Mouse (Mus musculus): ENCODE results near the gene Gm10295.

Gm10295 gene

DNA sequence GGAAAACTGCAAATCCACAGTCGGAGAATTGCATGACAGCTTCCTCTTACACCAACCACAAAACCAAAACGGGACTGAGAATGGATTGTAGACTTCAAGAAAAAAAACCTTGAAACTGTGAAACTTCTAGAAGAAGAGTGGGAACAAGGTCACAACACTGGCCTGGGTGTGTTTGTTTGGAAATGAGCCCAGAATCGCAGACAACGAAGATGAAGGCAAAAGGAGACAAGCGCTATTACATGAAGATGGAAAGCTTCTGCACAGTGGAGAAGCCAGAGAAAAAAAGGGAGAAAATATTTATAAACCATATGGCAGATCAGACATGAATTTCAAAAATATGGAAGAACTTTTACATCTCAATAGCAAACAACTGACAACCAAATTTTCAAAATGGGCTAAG lies 4.3 kb upstream of the Gm10295 start:
- no peak for DNase-seq (ENCODE audit: low spot score in 2 of 2)

DNA sequence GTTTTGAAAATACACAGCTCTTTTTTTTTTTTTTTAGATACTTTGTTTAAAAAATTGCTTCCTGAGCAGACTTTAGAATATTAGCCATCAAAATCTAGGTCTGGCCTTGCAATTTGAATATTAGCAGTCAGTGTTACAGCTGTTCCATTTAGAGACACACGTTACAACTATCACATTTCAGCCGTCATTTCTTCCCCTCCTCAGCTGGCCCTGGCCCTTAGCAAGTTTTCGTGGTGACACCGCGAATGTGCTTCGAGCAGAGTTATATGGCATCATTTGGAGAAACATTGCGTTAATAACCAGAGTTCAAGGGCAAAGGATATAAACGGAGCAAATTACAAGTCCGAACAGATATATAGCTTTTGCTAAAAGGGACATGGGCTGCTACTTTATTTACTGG lies 2.4 kb downstream of the Gm10295 start:
- DNase-seq (ENCODE audit: low spot score in 2 of 2): no peak

DNA sequence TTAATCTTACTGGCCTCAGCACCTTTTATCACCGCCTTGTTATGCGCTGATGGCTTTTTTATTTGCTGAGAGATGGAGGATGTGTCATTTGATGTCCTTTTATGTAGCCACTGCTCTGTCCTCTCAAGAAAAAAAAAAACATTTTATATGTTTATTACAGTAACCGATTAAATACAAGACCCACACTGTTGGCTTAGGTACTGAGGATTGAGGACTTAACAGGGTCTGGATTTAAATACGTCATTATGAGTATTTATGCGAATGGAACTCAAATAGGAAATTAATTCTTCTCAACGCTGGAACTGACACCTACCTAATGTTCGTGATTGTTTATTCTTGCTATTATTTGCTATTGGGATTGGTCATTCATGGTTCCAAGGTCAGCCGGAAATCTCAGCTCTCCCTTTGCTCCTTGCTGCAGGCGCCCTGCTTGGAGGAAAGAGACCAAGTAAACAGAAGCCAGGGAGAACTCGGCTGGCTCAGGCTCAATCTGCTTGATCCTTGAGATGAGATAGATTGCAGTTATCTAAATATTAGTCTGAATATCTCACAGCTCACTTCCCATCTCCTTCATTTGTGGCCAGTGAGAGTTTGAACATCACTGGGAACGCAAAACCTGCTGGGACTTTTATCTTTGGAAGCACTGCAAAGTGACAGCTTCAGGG lies 26.2 kb downstream of the Gm10295 start:
- DNase-seq (ENCODE audit: low spot score in 2 of 2): no peak

GRCm38 (mm10) chr7:71313148-71313765 lies 38.0 kb downstream of the Gm10295 start:
- DNase-seq (ENCODE audit: low spot score in 2 of 2): no peak

GRCm38 (mm10) chr7:71312375-71312774 lies 38.9 kb downstream of the Gm10295 start:
- no peak for DNase-seq (ENCODE audit: low spot score in 2 of 2)

DNA sequence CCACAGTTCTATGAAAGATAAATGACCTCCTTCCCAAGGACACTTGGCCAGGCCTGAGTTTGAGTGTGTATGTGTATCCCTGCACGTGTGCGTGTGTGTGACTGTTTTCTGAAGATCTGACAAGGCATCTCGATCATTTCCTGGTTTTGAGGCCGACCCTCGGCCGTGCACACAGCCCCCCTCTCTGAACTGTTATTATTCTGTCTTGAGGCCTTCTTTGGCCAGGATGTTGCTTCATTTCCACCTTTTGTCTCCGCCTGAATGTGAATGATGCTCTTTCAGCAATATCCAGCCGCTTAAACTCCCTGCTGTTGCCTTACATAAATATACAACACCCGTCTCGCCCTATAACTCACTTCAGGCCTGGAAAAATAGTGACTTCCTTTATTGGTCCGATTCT lies 39.9 kb downstream of the Gm10295 start:
- no peak for DNase-seq (ENCODE audit: low spot score in 2 of 2)

- no peak for DNase-seq (ENCODE audit: low spot score in 2 of 2)
These were observed 43.2 kb downstream of the Gm10295 start for GRCm38 (mm10) chr7:71308051-71308450.

DNA sequence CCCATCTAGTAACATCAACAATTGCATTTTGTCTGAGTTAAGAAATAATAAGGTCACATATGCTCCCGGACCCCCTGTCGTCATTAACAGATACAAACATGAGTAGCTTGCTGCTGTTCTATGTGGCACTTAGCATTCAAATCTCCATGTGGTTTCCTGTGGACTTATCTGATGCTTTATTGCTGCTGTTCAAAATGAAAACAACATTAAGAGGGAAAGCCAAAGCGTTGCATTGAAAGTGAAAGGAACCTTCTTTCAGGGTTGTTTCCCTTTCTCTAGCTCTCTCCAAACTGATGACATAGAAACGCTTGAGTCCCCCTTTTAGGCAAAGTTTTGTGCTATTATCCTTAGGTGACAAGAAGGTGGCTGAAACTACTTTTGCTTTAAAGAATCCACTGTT lies 48.6 kb downstream of the Gm10295 start:
- DNase-seq (ENCODE audit: low spot score in 2 of 2): no peak
